Mouse (Mus musculus): ENCODE data around the gene Uckl1. TPM values are rescaled to one million over a fixed set of nuclear protein-coding genes. Genes with fewer than 3 reads are reported as not detected.

The Uckl1 gene
- polyA plus RNA-seq, 1 experiment from 2014 or later = 40.7 TPM

GRCm38 (mm10) chr2:181586124-181586523 is 1.4 kb upstream of the Uckl1 start:
- H3K27ac ChIP-seq = no peak overlapping the region
- no peaks in the 10 kb centered on the region for H3K9me3 ChIP-seq
- no peak for DNase-seq (ENCODE audit: extremely low spot score, low spot score)
- peaks cover 82% of the 10 kb centered on the region for H3K36me3 ChIP-seq (replicated peaks)
- 95% methylated on average over 3 of the region's 3 CpGs for WGBS
- H3K4me1 ChIP-seq = peaks cover 21% of the 10 kb centered on the region
- no peak overlapping the region for H3K4me3 ChIP-seq
- no peaks in the 10 kb centered on the region for H3K27me3 ChIP-seq (ENCODE audit: poor library complexity, severe bottlenecking)

- H3K36me3 ChIP-seq (replicated peaks) = peaks cover 77% of the 10 kb centered on the region
- no peaks in the 10 kb centered on the region for H3K27me3 ChIP-seq (ENCODE audit: poor library complexity, severe bottlenecking)
- H3K4me3 ChIP-seq = no peak overlapping the region
- no peak for DNase-seq (ENCODE audit: extremely low spot score, low spot score)
- H3K27ac ChIP-seq = no peak overlapping the region
- 96% methylated on average over 5 of the region's 5 CpGs for WGBS
- no peaks in the 10 kb centered on the region for H3K9me3 ChIP-seq
- H3K4me1 ChIP-seq = peaks cover 20% of the 10 kb centered on the region
Measured at GRCm38 (mm10) chr2:181585506-181585905, 814 bp upstream of the Uckl1 start.

GRCm38 (mm10) chr2:181583460-181584257 is 1.0 kb downstream of the Uckl1 start:
- WGBS = 89% methylated on average over 3 of the region's 3 CpGs
- Histone ChIP-seq H3K27ac (no peak overlapping the region), H3K27me3 (ENCODE audit: poor library complexity, severe bottlenecking) (no peaks in the 10 kb centered on the region), H3K36me3 (replicated peaks) (peaks cover 58% of the 10 kb centered on the region), H3K4me1 (peaks cover 31% of the 10 kb centered on the region), H3K4me3 (no peak overlapping the region), H3K9me3 (no peaks in the 10 kb centered on the region)
- peak; percentile 9 for DNase-seq (ENCODE audit: extremely low spot score, low spot score)

GRCm38 (mm10) chr2:181582939-181583338 is 1.8 kb downstream of the Uckl1 start:
- Histone ChIP-seq H3K27me3 (ENCODE audit: poor library complexity, severe bottlenecking) (no peaks in the 10 kb centered on the region), H3K4me3 (no peak overlapping the region), H3K4me1 (peaks cover 31% of the 10 kb centered on the region), H3K36me3 (replicated peaks) (peaks cover 51% of the 10 kb centered on the region), H3K27ac (no peak overlapping the region), H3K9me3 (no peaks in the 10 kb centered on the region)
- WGBS = 95% methylated on average over 1 of the region's 1 CpGs
- DNase-seq (ENCODE audit: extremely low spot score, low spot score) = no peak

- DNase-seq (ENCODE audit: extremely low spot score, low spot score) = peak; percentile 13
- H3K4me3 ChIP-seq = peak overlapping the region; percentile 71
- WGBS = 79% methylated on average over 2 of the region's 2 CpGs
Measured at GRCm38 (mm10) chr2:181582358-181582757, 2.3 kb downstream of the Uckl1 start.

GRCm38 (mm10) chr2:181581402-181582120 is 3.1 kb downstream of the Uckl1 start:
- H3K4me1 ChIP-seq = peaks cover 31% of the 10 kb centered on the region
- H3K9me3 ChIP-seq = no peaks in the 10 kb centered on the region
- under 1% methylated on average over 49 of the region's 49 CpGs for WGBS
- H3K27ac ChIP-seq = peak overlapping the region; percentile 95
- H3K27me3 ChIP-seq (ENCODE audit: poor library complexity, severe bottlenecking) = no peaks in the 10 kb centered on the region
- peak overlapping the region; percentile 71 for H3K4me3 ChIP-seq
- peaks cover 37% of the 10 kb centered on the region for H3K36me3 ChIP-seq (replicated peaks)
- peak; percentile 77 for DNase-seq (ENCODE audit: extremely low spot score, low spot score)

More at GRCm38 (mm10) chr2:181582358-181582757, 2.3 kb downstream of the Uckl1 start:
- no peaks in the 10 kb centered on the region for H3K27me3 ChIP-seq (ENCODE audit: poor library complexity, severe bottlenecking)
- H3K9me3 ChIP-seq = no peaks in the 10 kb centered on the region
- H3K36me3 ChIP-seq (replicated peaks) = peaks cover 45% of the 10 kb centered on the region
- peaks cover 31% of the 10 kb centered on the region for H3K4me1 ChIP-seq
- H3K27ac ChIP-seq = 0 out of 2 replicates have a peak overlapping the region, but pooled peaks have one; percentile 95

- 0% methylated on average over 11 of the region's 11 CpGs for WGBS
- H3K27ac ChIP-seq = peak overlapping the region; percentile 95
- H3K9me3 ChIP-seq = no peaks in the 10 kb centered on the region
- peak overlapping the region; percentile 71 for H3K4me3 ChIP-seq
- H3K36me3 ChIP-seq (replicated peaks) = peaks cover 32% of the 10 kb centered on the region
- H3K4me1 ChIP-seq = peaks cover 31% of the 10 kb centered on the region
- DNase-seq (ENCODE audit: extremely low spot score, low spot score) = peak; percentile 88
- no peaks in the 10 kb centered on the region for H3K27me3 ChIP-seq (ENCODE audit: poor library complexity, severe bottlenecking)
Measured at GRCm38 (mm10) chr2:181581016-181581401, 3.7 kb downstream of the Uckl1 start.

- H3K36me3 ChIP-seq (replicated peaks) = peaks cover 24% of the 10 kb centered on the region
- WGBS = 86% methylated on average over 5 of the region's 5 CpGs
- no peak for DNase-seq (ENCODE audit: extremely low spot score, low spot score)
- peaks cover 31% of the 10 kb centered on the region for H3K4me1 ChIP-seq
- H3K27ac ChIP-seq = peak overlapping the region; percentile 95
- no peaks in the 10 kb centered on the region for H3K9me3 ChIP-seq
- peak overlapping the region; percentile 71 for H3K4me3 ChIP-seq
- H3K27me3 ChIP-seq (ENCODE audit: poor library complexity, severe bottlenecking) = no peaks in the 10 kb centered on the region
Measured at GRCm38 (mm10) chr2:181580131-181580772, 4.4 kb downstream of the Uckl1 start.

GRCm38 (mm10) chr2:181579681-181580080 is 5.0 kb downstream of the Uckl1 start:
- peaks cover 31% of the 10 kb centered on the region for H3K4me1 ChIP-seq
- WGBS = 93% methylated on average over 1 of the region's 1 CpGs
- H3K9me3 ChIP-seq = no peaks in the 10 kb centered on the region
- H3K36me3 ChIP-seq (replicated peaks) = peaks cover 18% of the 10 kb centered on the region
- H3K4me3 ChIP-seq = no peak overlapping the region
- no peak for DNase-seq (ENCODE audit: extremely low spot score, low spot score)
- no peaks in the 10 kb centered on the region for H3K27me3 ChIP-seq (ENCODE audit: poor library complexity, severe bottlenecking)
- no peak overlapping the region for H3K27ac ChIP-seq

- 81% methylated on average over 5 of the region's 5 CpGs for WGBS
- DNase-seq (ENCODE audit: extremely low spot score, low spot score) = no peak
Measured at GRCm38 (mm10) chr2:181578790-181579618, 5.7 kb downstream of the Uckl1 start.

GRCm38 (mm10) chr2:181577981-181578581 is 6.6 kb downstream of the Uckl1 start:
- DNase-seq (ENCODE audit: extremely low spot score, low spot score) = no peak
- WGBS = 87% methylated on average over 7 of the region's 7 CpGs
- no peaks in the 10 kb centered on the region for H3K27me3 ChIP-seq (ENCODE audit: poor library complexity, severe bottlenecking)
- no peak overlapping the region for H3K27ac ChIP-seq
- H3K4me3 ChIP-seq = no peak overlapping the region
- H3K9me3 ChIP-seq = no peaks in the 10 kb centered on the region
- peaks cover 31% of the 10 kb centered on the region for H3K4me1 ChIP-seq
- H3K36me3 ChIP-seq (replicated peaks) = peaks cover 17% of the 10 kb centered on the region

More at GRCm38 (mm10) chr2:181578790-181579618, 5.7 kb downstream of the Uckl1 start:
- Histone ChIP-seq H3K27me3 (ENCODE audit: poor library complexity, severe bottlenecking) (no peaks in the 10 kb centered on the region), H3K4me3 (no peak overlapping the region), H3K36me3 (replicated peaks) (peaks cover 16% of the 10 kb centered on the region), H3K9me3 (no peaks in the 10 kb centered on the region), H3K4me1 (peaks cover 31% of the 10 kb centered on the region), H3K27ac (no peak overlapping the region)

- Histone ChIP-seq H3K4me3 (no peak overlapping the region), H3K27ac (no peak overlapping the region), H3K27me3 (ENCODE audit: poor library complexity, severe bottlenecking) (no peaks in the 10 kb centered on the region), H3K36me3 (replicated peaks) (peaks cover 17% of the 10 kb centered on the region), H3K4me1 (peaks cover 27% of the 10 kb centered on the region), H3K9me3 (no peaks in the 10 kb centered on the region)
- 83% methylated on average over 2 of the region's 2 CpGs for WGBS
- no peak for DNase-seq (ENCODE audit: extremely low spot score, low spot score)
Measured at GRCm38 (mm10) chr2:181577126-181577525, 7.6 kb downstream of the Uckl1 start.

Data from forebrain, embryonic 10.5 days (tissue).